Mouse (Mus musculus) megakaryocyte, embryonic 14.5 days (primary cell): ENCODE data around the gene Lhx2. TPM values are rescaled to one million over a fixed set of nuclear protein-coding genes. Genes with fewer than 3 reads are reported as not detected.
A peak's percentile ranks its signal among the peaks of the same experiment; 100 is the strongest.

Experiments used
- H3K27me3 ChIP-seq: replicated peaks from 2 replicates; pipeline ENCODE3; 2012; ENCODE audit warnings: inconsistent platforms
- H3K36me3 ChIP-seq: replicated peaks from 2 replicates; pipeline ENCODE3; 2012; ENCODE audit warnings: low read length, inconsistent platforms, mixed read lengths
- H3K4me1 ChIP-seq: 2 replicates; pipeline ENCODE4 v1.6.1; 2012; ENCODE audit warnings: inconsistent platforms
- H3K4me3 ChIP-seq: replicated peaks from 2 replicates; pipeline ENCODE3; 2012; ENCODE audit warnings: moderate library complexity, mild to moderate bottlenecking, inconsistent platforms
- H3K9me3 ChIP-seq: 2 replicates; pipeline ENCODE4 v1.6.1; 2012; ENCODE audit warnings: inconsistent platforms
- FLI1 ChIP-seq: IDR thresholded peaks from 2 replicates; pipeline ENCODE4 v1.6.1; 2012; ENCODE audit warnings: low read length, inconsistent platforms, mixed read lengths
- GATA1 ChIP-seq: IDR thresholded peaks from 3 replicates; pipeline ENCODE4 v1.6.1; 2012; ENCODE audit warnings: mixed read lengths, low read length, inconsistent platforms, borderline replicate concordance
- polyA plus RNA-seq: library from polyadenylated mRNA; stranded (reverse); fragments of >175 nt; gene quantifications from 2 replicates; pipeline ENCODE4 v1.2.3, GENCODE M21; 2012; ENCODE audit warnings: low replicate concordance; ENCODE audit not compliant: insufficient read depth

Lhx2 gene
- polyA plus RNA-seq, 1 experiment = 0.03 TPM

DNA sequence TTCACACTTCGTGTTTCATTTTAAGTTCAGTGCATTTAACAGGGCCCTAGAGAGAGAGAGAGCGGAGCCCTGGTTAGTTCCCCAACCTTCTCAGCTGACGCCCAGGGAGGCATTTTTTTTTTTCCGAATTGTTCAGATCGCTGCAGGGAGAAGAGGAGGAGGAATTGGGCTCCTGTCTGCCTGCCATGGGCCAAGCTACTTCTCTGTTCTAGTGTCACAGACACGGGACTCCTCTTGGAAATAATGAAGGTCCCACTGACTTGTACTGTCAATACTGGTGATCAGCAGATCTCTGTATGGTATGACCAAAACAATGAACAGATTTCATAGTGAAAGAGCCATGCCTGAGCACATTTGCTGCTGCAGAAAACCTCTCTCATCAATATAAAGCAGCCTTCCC is 7.3 kb downstream of the Lhx2 start:
- peaks cover 97% of the 10 kb centered on the region for H3K27me3 ChIP-seq
- H3K4me1 ChIP-seq = peaks cover 29% of the 10 kb centered on the region
- TF ChIP-seq GATA1 (no peak), FLI1 (no peak)

DNA sequence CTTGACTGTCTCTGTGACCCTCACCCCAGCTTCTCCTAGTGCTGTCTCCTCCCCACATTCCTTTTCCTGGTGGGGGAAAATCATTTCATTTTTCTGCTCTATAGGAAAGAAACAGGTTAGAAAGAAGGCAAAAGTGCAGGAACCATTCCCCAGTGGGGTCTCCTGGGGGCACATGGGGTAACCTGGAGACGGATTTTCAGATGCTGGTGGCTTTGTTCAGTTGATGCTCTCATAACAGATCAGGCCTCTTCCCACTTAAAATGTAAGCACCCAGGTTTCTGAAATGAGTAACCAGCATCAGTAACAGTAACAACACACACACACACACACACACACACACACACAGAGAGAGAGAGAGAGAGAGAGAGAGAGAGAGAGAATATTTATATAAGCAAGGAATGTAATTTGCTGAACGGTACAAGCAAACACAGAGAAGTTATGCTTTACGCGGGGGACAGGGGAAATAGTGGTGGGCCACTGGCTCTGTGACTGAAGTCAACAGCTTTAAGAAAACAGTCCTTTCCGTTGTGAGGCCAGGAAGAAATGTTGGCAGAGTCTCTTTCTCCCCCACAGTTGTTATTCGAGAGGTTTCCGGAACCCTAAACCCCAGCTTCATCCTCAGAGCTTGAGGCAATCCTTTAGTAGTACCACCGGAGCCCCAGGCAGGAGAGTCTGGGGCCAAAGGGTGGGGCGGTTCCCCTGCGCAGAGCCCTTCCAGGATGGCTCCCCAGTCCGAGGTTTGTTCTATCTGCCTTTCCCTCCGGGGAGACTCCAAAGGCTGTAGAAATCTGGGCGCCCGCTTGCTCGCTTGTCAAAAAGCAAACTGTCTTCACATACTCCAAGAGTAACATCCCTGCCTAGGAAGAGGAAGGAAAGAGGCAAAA is 8.0 kb downstream of the Lhx2 start:
- H3K9me3 ChIP-seq = no peaks in the 10 kb centered on the region
- H3K27me3 ChIP-seq = peaks cover 98% of the 10 kb centered on the region
- H3K36me3 ChIP-seq = no peaks in the 10 kb centered on the region
- TF ChIP-seq FLI1 (no peak), GATA1 (no peak)
- H3K4me1 ChIP-seq = peaks cover 36% of the 10 kb centered on the region
- no peak overlapping the region for H3K4me3 ChIP-seq

More for the DNA sequence above, 7.3 kb downstream of the Lhx2 start:
- Histone ChIP-seq H3K4me3 (no peak overlapping the region), H3K9me3 (no peaks in the 10 kb centered on the region), H3K36me3 (no peaks in the 10 kb centered on the region)

DNA sequence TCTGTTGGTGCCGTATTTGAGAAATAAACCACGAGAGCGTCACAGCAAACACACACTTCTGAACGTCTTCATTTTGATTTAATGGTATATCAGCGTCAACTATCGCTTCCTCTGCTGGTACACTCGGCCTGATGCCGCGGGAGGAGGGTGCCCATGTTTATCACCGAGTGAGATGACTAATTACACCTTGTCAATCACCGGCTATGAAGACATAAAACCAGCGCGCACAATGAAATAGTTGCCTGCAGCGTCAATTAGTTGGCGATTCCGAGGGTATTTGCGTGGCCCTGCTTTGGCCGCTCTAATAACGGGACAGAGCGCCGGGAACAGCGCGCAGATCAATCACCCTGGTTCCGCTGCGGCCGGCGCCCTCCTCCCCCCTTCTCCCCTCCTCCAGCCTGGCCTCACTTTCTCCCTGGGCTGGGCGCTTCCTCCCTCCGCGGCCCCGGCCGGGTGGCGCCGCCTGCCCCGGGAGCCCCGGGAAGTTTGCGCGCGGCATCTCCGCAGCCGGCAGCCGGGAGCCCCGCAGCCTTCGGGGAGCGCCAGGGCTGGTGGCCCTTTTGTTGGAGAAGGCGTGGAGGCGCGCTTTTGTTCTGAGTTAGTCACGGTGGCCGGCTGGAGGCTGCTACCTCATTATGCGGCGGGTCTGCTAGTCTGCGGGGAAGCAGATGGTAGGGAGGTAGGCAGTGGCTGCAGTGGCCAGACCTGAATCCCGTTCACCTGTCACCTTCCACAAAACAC is 8.9 kb downstream of the Lhx2 start:
- Histone ChIP-seq H3K27me3 (peaks cover 98% of the 10 kb centered on the region), H3K9me3 (no peaks in the 10 kb centered on the region), H3K4me3 (peak overlapping the region; percentile 80), H3K36me3 (no peaks in the 10 kb centered on the region), H3K4me1 (peaks cover 39% of the 10 kb centered on the region)
- TF ChIP-seq FLI1 (no peak), GATA1 (no peak)

DNA sequence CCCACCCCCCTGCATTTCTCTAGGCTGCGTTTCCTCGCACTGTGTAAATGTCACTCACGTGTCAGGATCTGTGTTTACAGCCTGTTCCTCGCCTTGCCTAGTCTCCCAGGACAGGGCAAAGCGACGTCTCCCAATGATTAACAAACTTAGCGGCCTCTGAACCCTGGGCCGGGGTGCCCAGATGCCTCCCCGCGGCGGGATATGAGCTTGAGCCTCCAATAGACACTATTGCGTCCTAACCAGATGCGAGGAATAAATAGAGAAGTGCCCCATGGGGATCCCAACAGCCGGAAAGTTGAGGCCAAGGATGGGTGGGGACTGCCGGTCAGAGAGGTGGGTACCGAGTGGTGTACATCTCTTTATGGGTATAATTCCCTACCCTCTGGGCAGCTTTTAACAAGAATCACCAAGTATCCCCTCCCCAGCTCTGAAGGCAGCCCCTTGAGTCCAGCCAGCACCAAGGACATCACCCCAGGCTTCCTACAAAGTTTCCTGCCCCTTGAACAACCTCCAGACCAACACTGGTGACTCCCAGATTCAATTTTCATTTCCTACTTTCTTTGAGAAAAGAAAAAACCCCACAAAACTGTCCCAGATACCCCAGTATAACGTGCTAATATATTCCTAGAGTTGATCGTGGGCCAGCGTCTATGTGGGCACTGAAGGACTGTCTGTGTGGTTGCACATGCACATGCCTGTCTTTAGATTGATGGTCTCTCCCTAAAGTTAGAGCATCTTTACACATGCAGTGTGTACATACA is 9.8 kb downstream of the Lhx2 start:
- H3K36me3 ChIP-seq = no peaks in the 10 kb centered on the region
- H3K9me3 ChIP-seq = no peaks in the 10 kb centered on the region
- no peak overlapping the region for H3K4me3 ChIP-seq
- peaks cover 98% of the 10 kb centered on the region for H3K27me3 ChIP-seq
- H3K4me1 ChIP-seq = peaks cover 39% of the 10 kb centered on the region
- no peak for TF ChIP-seq FLI1
- TF ChIP-seq GATA1 = no peak

DNA sequence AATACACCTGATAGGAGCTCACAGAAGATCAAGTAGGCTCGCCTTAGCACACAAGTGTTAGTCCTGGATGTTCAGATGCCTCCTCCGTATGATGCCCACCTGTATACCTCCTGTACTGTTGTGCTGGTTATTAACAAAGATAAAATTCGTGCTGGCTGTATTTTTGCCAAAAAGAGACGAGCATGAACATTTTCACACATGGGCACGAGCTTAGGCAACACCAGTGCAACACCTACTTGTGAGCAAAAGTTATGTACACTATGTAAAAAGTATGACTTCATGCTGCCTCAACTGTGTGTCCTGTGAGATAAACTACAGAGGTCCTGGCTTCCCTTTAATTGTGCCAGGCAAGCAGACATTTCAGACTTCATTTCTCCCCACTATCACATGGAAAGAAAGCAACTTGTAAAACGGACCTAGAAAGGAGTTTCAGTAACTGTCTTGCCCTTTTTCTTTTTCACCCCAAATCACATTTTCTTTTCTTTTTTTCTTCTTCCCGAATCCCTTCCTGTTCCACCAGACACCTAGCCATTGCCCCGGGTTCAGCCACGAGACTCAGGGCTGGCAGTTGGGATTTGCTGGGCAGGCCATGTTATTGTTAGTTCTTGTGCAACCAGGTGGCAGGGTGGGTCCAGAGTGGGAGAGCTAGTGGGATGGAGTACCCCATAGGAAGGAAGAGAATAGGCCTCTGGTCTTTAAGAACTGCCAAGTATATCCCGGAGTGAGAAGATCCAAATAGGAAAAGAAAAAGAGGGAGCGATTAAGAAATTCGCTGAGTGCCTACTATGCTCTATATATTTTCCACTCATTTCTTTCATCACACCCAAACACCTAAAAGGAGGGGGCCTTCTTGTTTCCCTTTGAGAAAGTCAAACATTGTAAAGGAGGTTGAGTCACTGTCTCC is 10.6 kb downstream of the Lhx2 start:
- Histone ChIP-seq H3K4me3 (peak overlapping the region; percentile 89), H3K9me3 (no peaks in the 10 kb centered on the region), H3K36me3 (no peaks in the 10 kb centered on the region), H3K27me3 (peaks cover 99% of the 10 kb centered on the region), H3K4me1 (peaks cover 45% of the 10 kb centered on the region)
- TF ChIP-seq GATA1 (no peak), FLI1 (no peak)

DNA sequence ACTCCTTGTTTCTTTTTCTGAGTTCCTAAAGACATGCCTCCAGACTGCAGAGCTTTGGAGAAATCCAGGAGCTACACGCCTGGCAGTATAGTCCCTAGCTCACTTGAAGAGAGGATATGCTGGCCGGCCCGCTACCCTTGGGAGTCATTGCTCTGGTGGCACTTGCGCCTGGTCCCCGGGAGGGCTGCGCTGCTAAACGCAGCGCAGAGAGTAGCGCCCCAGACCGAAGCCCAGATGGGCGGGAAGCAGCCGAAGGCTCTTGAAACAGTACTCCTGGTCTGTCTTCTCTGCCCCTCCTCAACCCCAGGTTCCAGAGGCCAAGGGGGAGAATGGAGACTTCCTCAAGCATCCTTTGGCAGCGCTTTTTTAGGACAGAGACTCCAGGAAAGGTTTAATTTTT is 11.3 kb downstream of the Lhx2 start:
- H3K4me3 ChIP-seq = peak overlapping the region; percentile 89

DNA sequence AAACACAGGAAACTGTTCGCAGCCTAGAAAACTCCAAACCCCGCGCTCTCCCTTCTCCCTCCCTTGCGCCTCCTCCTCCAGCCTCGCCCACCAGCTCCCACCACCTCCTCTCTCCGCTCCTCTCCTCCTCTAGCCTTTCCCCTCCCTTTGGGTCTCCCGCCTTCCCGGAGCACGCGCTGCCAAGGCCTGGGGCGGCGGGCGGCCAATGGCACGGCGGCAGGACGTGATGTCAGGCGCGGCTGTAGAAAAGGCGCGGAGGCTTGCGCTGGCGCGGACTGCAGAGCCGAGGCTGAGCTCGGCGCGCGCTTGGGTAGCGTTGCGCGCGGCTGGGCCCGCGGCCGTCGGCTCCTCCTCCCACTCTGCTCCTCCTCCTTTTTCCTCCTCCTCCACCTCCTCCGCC is 11.7 kb downstream of the Lhx2 start:
- Histone ChIP-seq H3K4me1 (peaks cover 52% of the 10 kb centered on the region), H3K9me3 (no peaks in the 10 kb centered on the region), H3K4me3 (peak overlapping the region; percentile 89), H3K27me3 (peaks cover 99% of the 10 kb centered on the region), H3K36me3 (no peaks in the 10 kb centered on the region)
- TF ChIP-seq GATA1 (no peak), FLI1 (no peak)

More for the DNA sequence above, 11.3 kb downstream of the Lhx2 start:
- Histone ChIP-seq H3K4me1 (peaks cover 51% of the 10 kb centered on the region), H3K9me3 (no peaks in the 10 kb centered on the region), H3K36me3 (no peaks in the 10 kb centered on the region), H3K27me3 (peaks cover 99% of the 10 kb centered on the region)
- TF ChIP-seq GATA1 (no peak), FLI1 (no peak)

DNA sequence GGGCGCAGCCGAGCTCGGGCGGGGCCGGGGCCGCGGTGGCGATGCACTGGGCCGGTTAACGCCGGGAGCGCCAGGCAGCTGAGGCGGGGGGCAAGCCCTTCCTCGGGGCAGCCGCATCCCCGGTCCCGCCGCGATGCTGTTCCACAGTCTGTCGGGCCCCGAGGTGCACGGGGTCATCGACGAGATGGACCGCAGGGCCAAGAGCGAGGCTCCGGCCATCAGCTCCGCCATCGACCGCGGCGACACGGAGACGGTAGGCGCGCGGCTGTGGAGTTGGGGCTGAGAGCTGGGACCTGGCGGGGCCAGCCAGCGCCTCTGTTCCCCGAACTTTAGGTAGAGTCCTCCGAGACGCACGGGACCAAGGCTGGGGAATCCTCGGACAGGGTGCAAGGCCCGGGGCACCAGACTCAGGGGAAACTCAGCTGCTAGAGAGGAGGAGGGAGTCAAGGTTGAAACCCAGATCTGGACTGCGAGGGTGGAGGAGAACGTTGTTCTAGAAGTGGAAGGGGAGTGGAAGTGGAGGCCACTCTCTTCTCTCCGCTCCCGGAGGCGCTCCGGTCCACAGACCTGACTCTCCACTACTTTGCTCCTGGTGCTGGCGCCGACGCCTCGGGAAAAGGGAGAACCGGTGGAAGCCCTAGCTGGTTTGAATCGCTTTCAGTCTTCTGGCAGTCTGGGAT is 12.7 kb downstream of the Lhx2 start:
- no peaks in the 10 kb centered on the region for H3K9me3 ChIP-seq
- peak overlapping the region; percentile 89 for H3K4me3 ChIP-seq
- peaks cover 99% of the 10 kb centered on the region for H3K27me3 ChIP-seq
- TF ChIP-seq FLI1 = no peak
- no peak for TF ChIP-seq GATA1
- H3K36me3 ChIP-seq = no peaks in the 10 kb centered on the region
- H3K4me1 ChIP-seq = peaks cover 62% of the 10 kb centered on the region
